Mouse (Mus musculus) liver, postnatal 0 days (tissue): ENCODE results near the gene Grin3b. TPM values are rescaled to one million over a fixed set of nuclear protein-coding genes. Genes with fewer than 3 reads are reported as not detected.

ENCODE experiments used
- ATAC-seq: fragments of 200-750 bp; cut with Nextera tagmentation; 2 replicates; pipeline ENCODE4 v1.8.0; 2017; ENCODE audit warnings: mild to moderate bottlenecking, moderate library complexity
- DNase-seq: peaks from one replicate; pipeline ENCODE4 v3.0.0-alpha.2; 2016
- H3K27ac ChIP-seq: fragments of 300-500 bp; sonication (generic); 2 replicates; pipeline ENCODE4 v1.5.1; 2014; ENCODE audit warnings: antibody characterized with exemption, moderate library complexity, mild to moderate bottlenecking, low read depth
- H3K27me3 ChIP-seq: fragments of 300-500 bp; sonication (generic); 2 replicates; pipeline ENCODE4 v1.6.1; 2014; ENCODE audit warnings: low read length, control low read depth, mixed read lengths; ENCODE audit not compliant: insufficient read depth
- H3K36me3 ChIP-seq: fragments of 300-500 bp; sonication (generic); replicated peaks from 2 replicates; pipeline ENCODE4 v1.6.1; 2014; ENCODE audit warnings: mild to moderate bottlenecking, control low read depth, low read length, moderate library complexity, mixed read lengths; ENCODE audit not compliant: insufficient read depth
- H3K4me1 ChIP-seq: fragments of 300-500 bp; sonication (generic); 2 replicates; pipeline ENCODE4 v1.6.1; 2014; ENCODE audit warnings: antibody characterized with exemption, mild to moderate bottlenecking, control low read depth; ENCODE audit not compliant: insufficient read depth
- H3K4me2 ChIP-seq: fragments of 300-500 bp; sonication (generic); 2 replicates; pipeline ENCODE4 v1.6.1; 2014; ENCODE audit warnings: low read depth, mild to moderate bottlenecking, low read length, moderate library complexity, mixed read lengths
- H3K4me3 ChIP-seq: fragments of 300-500 bp; sonication (generic); 2 replicates; pipeline ENCODE4 v1.5.1; 2014; ENCODE audit warnings: low read depth, low read length
- H3K9ac ChIP-seq: fragments of 300-500 bp; sonication (generic); replicated peaks from 2 replicates; pipeline ENCODE4 v1.6.1; 2014; ENCODE audit warnings: mild to moderate bottlenecking, moderate library complexity
- H3K9me3 ChIP-seq: fragments of 300-500 bp; sonication (generic); 2 replicates; pipeline ENCODE4 v1.6.1; 2016; ENCODE audit warnings: mild to moderate bottlenecking, control low read depth, low read length, mixed read lengths
- CTCF ChIP-seq: sonication (generic); IDR thresholded peaks from 2 replicates; pipeline ENCODE4 v1.5.1; 2016; ENCODE audit warnings: antibody characterized with exemption, low read depth
- EP300 ChIP-seq: IDR thresholded peaks from 2 replicates; pipeline ENCODE4 v1.6.1; 2016; ENCODE audit warnings: antibody characterized with exemption, low read depth, mild to moderate bottlenecking
- WGBS: fragments of 180-500 bp; shearing (Covaris S2); extraction: QIAGEN DNeasy Blood & Tissue Kit; methylation state at CpG from one replicate; pipeline ENCODE4 v1.1.7; 2014; ENCODE audit not compliant: insufficient replicate concordance; 5-methylcytosine and 5-hydroxymethylcytosine counted together
- polyA plus RNA-seq: library from polyadenylated mRNA; unstranded; fragments of >200 nt; fragmentation: Nextera tagmentation; extraction: Ambion mirVana; gene quantifications from 2 replicates; pipeline ENCODE4 v1.2.1, GENCODE M21; 2015

The Grin3b gene
- polyA plus RNA-seq, 1 experiment from 2014 or later: 0.05 TPM

- WGBS: 80% methylated on average over 16 of the region's 16 CpGs
- peaks cover 55% of the 10 kb centered on the region for H3K36me3 ChIP-seq
- peaks cover 80% of the 10 kb centered on the region for H3K4me1 ChIP-seq
Measured at GRCm38 (mm10) chr10:79934794-79935569, 35.5 kb upstream of the Grin3b start.

GRCm38 (mm10) chr10:79936284-79936910 lies 34.1 kb upstream of the Grin3b start:
- DNase-seq: no peak
- ATAC-seq: peak; percentile 0; the same call in 1 of the 2 replicates

More at GRCm38 (mm10) chr10:79934794-79935569, 35.5 kb upstream of the Grin3b start:
- DNase-seq: no peak
- no peak for ATAC-seq
- no peak overlapping the region for H3K9ac ChIP-seq
- H3K4me2 ChIP-seq: no peak overlapping the region
- no peaks in the 10 kb centered on the region for H3K27me3 ChIP-seq
- no peak overlapping the region for H3K4me3 ChIP-seq
- H3K27ac ChIP-seq: peak overlapping the region; percentile 88
- H3K9me3 ChIP-seq: no peaks in the 10 kb centered on the region
- TF ChIP-seq EP300 (no peak), CTCF (no peak)

GRCm38 (mm10) chr10:79936911-79937441 lies 33.5 kb upstream of the Grin3b start:
- peaks cover 50% of the 10 kb centered on the region for H3K36me3 ChIP-seq
- H3K27me3 ChIP-seq: no peaks in the 10 kb centered on the region
- H3K9ac ChIP-seq: peak overlapping the region; percentile 55
- H3K4me1 ChIP-seq: peaks cover 96% of the 10 kb centered on the region
- H3K27ac ChIP-seq: peak overlapping the region; percentile 88
- TF ChIP-seq EP300 (peak; percentile 35; the same call in 1 of the 2 replicates), CTCF (no peak)
- DNase-seq: peak; percentile 88
- no peaks in the 10 kb centered on the region for H3K9me3 ChIP-seq
- peak overlapping the region; percentile 28; the same call in 1 of the 2 replicates for H3K4me3 ChIP-seq
- WGBS: 24% methylated on average over 24 of the region's 27 CpGs
- peak overlapping the region; percentile 73 for H3K4me2 ChIP-seq
- ATAC-seq: peak; percentile 84

More at GRCm38 (mm10) chr10:79936284-79936910, 34.1 kb upstream of the Grin3b start:
- no peaks in the 10 kb centered on the region for H3K9me3 ChIP-seq
- no peak overlapping the region for H3K4me3 ChIP-seq
- H3K36me3 ChIP-seq: peaks cover 55% of the 10 kb centered on the region
- peak overlapping the region; percentile 73 for H3K4me2 ChIP-seq
- peak overlapping the region; percentile 55; the same call in 1 of the 2 replicates for H3K9ac ChIP-seq
- peaks cover 94% of the 10 kb centered on the region for H3K4me1 ChIP-seq
- 37% methylated on average over 10 of the region's 10 CpGs for WGBS
- peak overlapping the region; percentile 88 for H3K27ac ChIP-seq
- TF ChIP-seq CTCF: no peak
- no peak for TF ChIP-seq EP300
- no peaks in the 10 kb centered on the region for H3K27me3 ChIP-seq

GRCm38 (mm10) chr10:79937775-79938526 lies 32.6 kb upstream of the Grin3b start:
- Histone ChIP-seq H3K4me3 (no peak overlapping the region), H3K9ac (peak overlapping the region; percentile 55), H3K4me2 (peak overlapping the region; percentile 73), H3K36me3 (peaks cover 41% of the 10 kb centered on the region), H3K27ac (peak overlapping the region; percentile 88), H3K9me3 (no peaks in the 10 kb centered on the region), H3K4me1 (peaks cover 90% of the 10 kb centered on the region), H3K27me3 (no peaks in the 10 kb centered on the region)
- TF ChIP-seq CTCF (0 out of 2 replicates have a peak, but pooled peaks have one; percentile 7), EP300 (no peak)
- DNase-seq (no peak), ATAC-seq (peak; percentile 35)
- 52% methylated on average over 11 of the region's 11 CpGs for WGBS

GRCm38 (mm10) chr10:79940749-79941148 lies 29.8 kb upstream of the Grin3b start:
- peaks cover 23% of the 10 kb centered on the region for H3K36me3 ChIP-seq
- H3K27ac ChIP-seq: peak overlapping the region; percentile 44
- no peaks in the 10 kb centered on the region for H3K27me3 ChIP-seq
- peaks cover 89% of the 10 kb centered on the region for H3K4me1 ChIP-seq
- ATAC-seq (no peak), DNase-seq (peak; percentile 69)
- WGBS: 34% methylated on average over 7 of the region's 7 CpGs
- TF ChIP-seq CTCF (no peak), EP300 (peak; percentile 44; the same call in 1 of the 2 replicates)
- peak overlapping the region; percentile 27; the same call in 1 of the 2 replicates for H3K9ac ChIP-seq
- no peaks in the 10 kb centered on the region for H3K9me3 ChIP-seq
- H3K4me3 ChIP-seq: no peak overlapping the region
- peak overlapping the region; percentile 47; the same call in 1 of the 2 replicates for H3K4me2 ChIP-seq
